Mouse (Mus musculus) limb, embryonic 14.5 days (tissue): ENCODE data around the gene Gm49388. TPM values are rescaled to one million over a fixed set of nuclear protein-coding genes. Genes with fewer than 3 reads are reported as not detected.

ENCODE experiments used
- ATAC-seq: fragments of 200-750 bp; cut with Nextera tagmentation; 2 replicates; pipeline ENCODE4 v1.8.0; 2017; ENCODE audit warnings: low read depth, moderate number of reproducible peaks, moderate TSS enrichment; ENCODE audit not compliant: low FRiP score
- DNase-seq: peaks from one replicate; pipeline ENCODE4 v3.0.0-alpha.2; 2015; ENCODE audit warnings: low spot score
- H3K27ac ChIP-seq: fragments of 300-500 bp; sonication (generic); replicated peaks from 2 replicates; pipeline ENCODE4 v1.5.1; 2014; ENCODE audit warnings: low read depth, mild to moderate bottlenecking, low read length, moderate library complexity, mixed read lengths
- H3K27me3 ChIP-seq: fragments of 300-500 bp; sonication (generic); 2 replicates; pipeline ENCODE4 v1.6.1; 2014; ENCODE audit warnings: low read length, mixed read lengths; ENCODE audit not compliant: control insufficient read depth, insufficient read depth
- H3K36me3 ChIP-seq: fragments of 300-500 bp; sonication (generic); 2 replicates; pipeline ENCODE4 v1.6.1; 2014; ENCODE audit warnings: mild to moderate bottlenecking, low read length, moderate library complexity, mixed read lengths; ENCODE audit not compliant: control insufficient read depth, insufficient read depth
- H3K4me1 ChIP-seq: fragments of 300-500 bp; sonication (generic); 2 replicates; pipeline ENCODE4 v1.6.1; 2014; ENCODE audit warnings: antibody characterized with exemption, low read length, mixed read lengths; ENCODE audit not compliant: control insufficient read depth, insufficient read depth
- H3K4me2 ChIP-seq: fragments of 300-500 bp; sonication (generic); replicated peaks from 2 replicates; pipeline ENCODE4 v1.6.1; 2014; ENCODE audit warnings: low read depth, mild to moderate bottlenecking, low read length, moderate library complexity; ENCODE audit not compliant: severe bottlenecking
- H3K4me3 ChIP-seq: fragments of 300-500 bp; sonication (generic); replicated peaks from 2 replicates; pipeline ENCODE4 v1.5.1; 2014; ENCODE audit warnings: low read length
- H3K9ac ChIP-seq: fragments of 300-500 bp; sonication (generic); 2 replicates; pipeline ENCODE4 v1.6.1; 2014; ENCODE audit warnings: mild to moderate bottlenecking, low read depth, low read length, moderate library complexity; ENCODE audit not compliant: severe bottlenecking
- H3K9me3 ChIP-seq: fragments of 300-500 bp; sonication (generic); 2 replicates; pipeline ENCODE4 v1.6.1; 2016; ENCODE audit warnings: low read length; ENCODE audit not compliant: control insufficient read depth
- POLR2A ChIP-seq: fragments of 200-500 bp; IDR thresholded peaks from 2 replicates; pipeline ENCODE4 v1.8.0; 2012; ENCODE audit warnings: inconsistent platforms, mild to moderate bottlenecking, moderate library complexity, borderline replicate concordance; ENCODE audit not compliant: insufficient read depth, insufficient read length; ENCODE audit errors: extremely low read depth
- WGBS: fragments of 180-500 bp; shearing (Covaris S2); extraction: QIAGEN DNeasy Blood & Tissue Kit; methylation state at CpG from one replicate; pipeline ENCODE4 v1.1.7; 2014; 5-methylcytosine and 5-hydroxymethylcytosine counted together
- polyA plus RNA-seq, 2 experiments: library from polyadenylated mRNA; depleted of rRNA in 1 of 2; stranded (reverse) in 1 of 2; unstranded in 1 of 2; fragments of >200 nt; fragmentation: Nextera tagmentation in 1 of 2; extraction: Ambion mirVana in 1 of 2; gene quantifications; 2 replicates each; pipeline versions ENCODE4 v1.2.1 to v1.2.3; 2012 to 2014

Gene Gm49388
- polyA plus RNA-seq, 2 experiments = 0.44 TPM; not detected in 1

DNA sequence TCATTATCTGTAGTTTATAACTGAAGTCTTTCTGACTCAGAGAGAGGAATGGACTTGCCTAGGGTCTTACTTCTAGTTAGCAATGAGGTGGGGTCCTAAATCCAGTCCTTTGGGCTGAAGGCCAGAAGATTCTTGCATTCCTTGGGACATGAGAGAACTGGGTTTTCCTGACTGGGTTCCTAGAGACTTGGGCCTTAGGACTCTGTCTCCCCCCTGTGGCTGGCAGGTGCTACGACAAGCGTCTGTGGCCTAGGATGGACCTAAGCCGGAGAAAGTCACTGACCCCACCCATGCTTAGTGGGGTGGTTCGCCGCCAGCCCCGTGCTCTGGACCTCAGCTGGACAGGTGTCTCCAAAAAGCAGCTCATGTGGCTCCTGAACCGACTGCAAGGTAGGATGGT is 24.4 kb upstream of the Gm49388 start:
- no peak overlapping the region for H3K4me3 ChIP-seq
- ATAC-seq (peak; percentile 48; the same call in 1 of the 2 replicates), DNase-seq (peak; percentile 79)
- no peaks in the 10 kb centered on the region for H3K27me3 ChIP-seq
- H3K27ac ChIP-seq = no peak overlapping the region
- no peaks in the 10 kb centered on the region for H3K9me3 ChIP-seq
- H3K36me3 ChIP-seq = peaks cover 85% of the 10 kb centered on the region
- no peak overlapping the region for H3K9ac ChIP-seq
- H3K4me1 ChIP-seq = peaks cover 4% of the 10 kb centered on the region; the same call in 1 of the 2 replicates
- no peak for TF ChIP-seq POLR2A
- WGBS = 40% methylated on average over 7 of the region's 7 CpGs
- no peak overlapping the region for H3K4me2 ChIP-seq

DNA sequence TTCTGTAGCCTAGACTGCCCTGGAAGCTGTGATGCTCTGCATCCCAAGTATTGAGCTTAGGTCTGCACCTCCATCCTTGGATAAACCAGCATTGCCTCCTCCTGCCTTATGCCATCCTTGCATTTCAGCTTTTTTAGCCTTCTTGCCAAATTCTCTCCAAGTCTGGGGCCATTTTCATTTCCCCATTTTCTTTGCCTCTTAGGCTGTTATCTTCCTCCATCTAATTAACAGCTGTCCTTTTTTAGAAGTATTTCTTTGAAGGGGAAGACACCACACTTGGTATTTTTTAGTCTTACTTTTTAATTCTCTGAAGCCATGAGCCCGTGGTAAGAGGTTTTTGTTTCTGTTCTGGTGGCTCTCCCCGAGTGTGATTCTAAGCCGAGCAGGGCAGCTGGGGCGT is 21.8 kb upstream of the Gm49388 start:
- ATAC-seq = no peak
- Histone ChIP-seq H3K36me3 (peaks cover 85% of the 10 kb centered on the region), H3K9me3 (no peaks in the 10 kb centered on the region), H3K27me3 (no peaks in the 10 kb centered on the region), H3K4me1 (peaks cover 7% of the 10 kb centered on the region; the same call in 1 of the 2 replicates), H3K4me2 (no peak overlapping the region), H3K27ac (no peak overlapping the region), H3K9ac (no peak overlapping the region), H3K4me3 (no peak overlapping the region)
- 87% methylated on average over 4 of the region's 4 CpGs for WGBS
- DNase-seq = no peak
- no peak for TF ChIP-seq POLR2A

DNA sequence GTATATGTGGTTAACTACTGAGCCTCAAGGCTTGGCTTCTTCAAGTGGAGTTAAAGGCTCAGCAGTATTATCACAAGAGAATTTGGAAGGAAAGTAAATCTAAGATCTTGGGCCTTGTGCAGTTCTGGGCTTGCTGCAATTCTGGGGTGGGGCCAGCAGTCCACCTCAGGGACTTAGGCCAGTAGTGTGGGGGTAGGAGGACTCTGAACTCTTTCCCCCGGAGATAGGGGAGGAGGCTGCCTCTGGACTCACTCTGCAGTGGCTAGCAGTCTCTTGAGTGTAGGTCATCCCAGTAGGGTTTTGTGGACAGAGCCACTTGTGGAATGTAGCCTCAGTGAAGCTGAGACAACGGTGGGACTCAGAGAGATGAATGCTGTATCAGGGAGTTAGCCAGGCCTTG is 19.7 kb upstream of the Gm49388 start:
- no peak overlapping the region for H3K4me3 ChIP-seq
- peaks cover 8% of the 10 kb centered on the region for H3K4me1 ChIP-seq
- no peak overlapping the region for H3K27ac ChIP-seq
- TF ChIP-seq POLR2A = no peak
- DNase-seq (no peak), ATAC-seq (no peak)
- no peaks in the 10 kb centered on the region for H3K27me3 ChIP-seq
- WGBS = 97% methylated on average over 2 of the region's 2 CpGs
- H3K9ac ChIP-seq = no peak overlapping the region
- peaks cover 70% of the 10 kb centered on the region for H3K36me3 ChIP-seq
- H3K4me2 ChIP-seq = no peak overlapping the region
- H3K9me3 ChIP-seq = no peaks in the 10 kb centered on the region

DNA sequence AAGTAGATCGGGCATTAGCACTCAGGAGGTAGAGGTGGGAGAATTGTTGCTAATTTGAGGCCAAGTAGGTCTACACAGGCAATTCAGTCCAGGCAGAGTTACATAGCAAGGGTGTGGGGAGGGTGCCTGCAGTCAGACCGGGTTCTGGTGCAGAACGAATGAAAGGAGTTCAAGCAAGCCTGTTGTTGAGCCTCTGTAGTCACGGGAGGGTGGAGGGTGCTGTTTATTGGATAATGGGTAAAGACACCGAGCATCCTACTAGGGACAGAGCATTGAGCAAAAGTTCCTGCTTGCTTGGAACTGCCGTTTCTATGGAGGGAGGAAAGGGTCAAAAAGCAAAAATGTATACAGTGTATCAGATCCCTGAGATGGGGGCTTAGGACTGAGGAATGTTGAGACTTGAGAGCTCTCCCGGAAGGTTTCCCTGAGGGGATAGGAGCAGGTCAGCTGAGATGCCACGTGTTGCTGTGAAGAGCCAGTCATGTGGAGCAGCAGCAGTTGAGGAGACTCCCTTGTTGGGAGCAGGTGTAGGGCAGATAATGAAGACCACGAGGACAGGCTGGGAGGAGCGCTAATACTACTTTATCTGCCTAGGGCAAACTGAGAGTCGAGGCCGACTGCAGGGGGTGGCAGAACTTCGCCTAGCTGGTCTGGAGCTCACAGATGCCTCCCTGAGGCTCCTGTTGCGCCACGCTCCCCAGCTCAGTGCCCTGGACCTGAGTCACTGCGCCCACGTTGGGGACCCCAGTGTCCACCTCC is 18.4 kb upstream of the Gm49388 start:
- Histone ChIP-seq H3K27ac (no peak overlapping the region), H3K9me3 (no peaks in the 10 kb centered on the region), H3K36me3 (peaks cover 63% of the 10 kb centered on the region), H3K4me2 (no peak overlapping the region), H3K4me3 (no peak overlapping the region), H3K9ac (no peak overlapping the region), H3K4me1 (peaks cover 10% of the 10 kb centered on the region), H3K27me3 (no peaks in the 10 kb centered on the region)
- no peak for TF ChIP-seq POLR2A
- no peak for ATAC-seq
- WGBS = 77% methylated on average over 17 of the region's 17 CpGs
- DNase-seq = no peak

DNA sequence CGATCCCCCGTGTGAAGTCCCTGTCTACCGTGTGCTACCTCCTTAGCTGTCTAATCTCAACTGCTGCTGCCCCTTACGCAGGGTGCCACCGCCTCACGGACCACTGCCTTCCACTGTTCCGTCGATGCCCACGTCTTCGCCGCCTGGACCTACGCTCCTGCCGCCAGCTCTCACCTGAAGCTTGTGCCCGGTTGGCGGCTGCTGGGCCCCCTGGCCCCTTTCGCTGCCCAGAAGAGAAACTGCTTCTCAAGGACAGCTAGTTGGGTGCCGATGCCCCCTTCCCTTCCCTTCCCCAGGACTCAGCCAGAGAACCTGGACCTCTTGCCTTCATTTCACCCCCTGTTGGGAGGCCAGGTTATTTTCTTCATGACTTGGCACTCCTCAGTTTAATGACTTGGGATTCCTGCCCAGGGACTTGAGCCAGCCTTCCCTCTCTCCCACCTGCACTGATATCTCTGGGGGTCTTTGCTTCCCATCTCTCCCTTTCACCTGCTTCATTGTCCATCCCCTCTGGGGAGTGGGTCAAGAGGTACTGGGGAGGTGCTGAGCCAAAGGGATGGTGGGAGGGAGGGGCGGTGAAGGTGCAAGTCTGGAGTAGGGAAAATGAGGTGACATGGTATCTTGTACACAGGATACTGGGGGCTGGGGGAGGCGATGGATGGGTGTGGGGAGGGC is 17.6 kb upstream of the Gm49388 start:
- Histone ChIP-seq H3K4me1 (peaks cover 10% of the 10 kb centered on the region), H3K9me3 (no peaks in the 10 kb centered on the region), H3K27ac (no peak overlapping the region), H3K4me3 (no peak overlapping the region), H3K9ac (no peak overlapping the region), H3K27me3 (no peaks in the 10 kb centered on the region), H3K36me3 (peaks cover 56% of the 10 kb centered on the region), H3K4me2 (no peak overlapping the region)
- no peak for ATAC-seq
- DNase-seq = no peak
- no peak for TF ChIP-seq POLR2A
- WGBS = 91% methylated on average over 19 of the region's 19 CpGs
